In the genomic region with DNA sequence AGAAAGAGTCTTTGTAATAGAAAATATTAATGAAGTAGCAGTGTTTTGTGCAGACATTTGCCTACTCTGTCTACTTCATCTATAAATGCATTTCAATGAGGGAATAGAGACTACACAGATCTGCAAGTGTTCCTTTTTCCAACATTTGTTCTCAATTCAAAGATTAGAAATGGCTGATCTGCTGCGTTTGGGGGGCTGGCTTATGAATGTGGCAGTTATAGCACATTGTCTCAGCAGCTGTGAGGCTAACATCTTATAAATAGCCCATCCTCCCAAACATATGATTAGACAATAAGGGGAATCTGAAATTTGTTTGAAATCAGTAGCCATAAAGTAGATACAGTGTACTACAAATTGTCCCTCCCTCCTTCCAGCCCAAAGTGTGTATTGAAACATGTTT, we compare ENCODE assay signal across 19 mouse cellular contexts.
"Had no signal": no experiment of that assay in that cellular context is flagged by ENCODE, and none has a peak within 500 bp of the region (broad histone marks: within the 10 kb centered on the region; RNA-seq: fewer than 3 reads in every experiment).

No protein-coding gene starts in this region.

- H3K27ac ChIP-seq: midbrain, embryonic 10.5 days; midbrain, embryonic 12.5 days; neural tube, embryonic 13.5 days; neural tube, embryonic 15.5 days had no signal

- H3K4me2 ChIP-seq: lung, embryonic 14.5 days; midbrain, embryonic 12.5 days; neural tube, embryonic 13.5 days; neural tube, embryonic 15.5 days had no signal

- H3K4me1 ChIP-seq: midbrain, embryonic 10.5 days; midbrain, embryonic 12.5 days; neural tube, embryonic 13.5 days; neural tube, embryonic 15.5 days had no signal

- H3K4me3 ChIP-seq: midbrain, embryonic 10.5 days; midbrain, embryonic 12.5 days; myocyte; neural tube, embryonic 13.5 days; neural tube, embryonic 15.5 days had no signal

- H3K9me3 ChIP-seq: midbrain, embryonic 10.5 days; midbrain, embryonic 12.5 days; neural tube, embryonic 13.5 days; neural tube, embryonic 15.5 days had no signal

- H3K27me3 ChIP-seq: midbrain, embryonic 12.5 days; neural tube, embryonic 13.5 days; neural tube, embryonic 15.5 days had no signal

- DNase-seq: lung, adult 18-20 months; lung, embryonic 14.5 days; lung, postnatal 10 days; lung, postnatal 4 days; midbrain, embryonic 14.5 days; retina, postnatal 1 day; right cerebral cortex, adult 18-20 months; right cerebral cortex, postnatal 25 days; right cerebral cortex, postnatal 4 days; spleen, adult 18-20 months; thymus, adult 18-20 months; thymus, postnatal 14 days; thymus, postnatal 36 days had no signal

- ATAC-seq: midbrain, embryonic 16.5 days had no signal

- H3K9ac ChIP-seq: lung, embryonic 14.5 days; midbrain, embryonic 12.5 days; neural tube, embryonic 13.5 days; neural tube, embryonic 15.5 days had no signal

- H3K36me3 ChIP-seq: midbrain, embryonic 10.5 days; midbrain, embryonic 12.5 days; neural tube, embryonic 13.5 days; neural tube, embryonic 15.5 days had no signal
